10 mouse cellular contexts compared by ENCODE assay signal in genomic region chr11:74447991-74448403, GRCm38 (mm10).
A peak's percentile ranks its signal among the peaks of the same experiment; 100 is the strongest.
DNase-seq lines count a peak whose midpoint lies in the region; ATAC-seq lines count a peak whose summit lies in the region.
"Had no signal": no experiment of that assay in that cellular context is flagged by ENCODE, and none has a peak within 500 bp of the region (broad histone marks: within the 10 kb centered on the region; RNA-seq: fewer than 3 reads in every experiment).

No protein-coding gene starts in this region.

- no peak for ATAC-seq in megakaryocyte-erythroid progenitor cell, adult 5-6 weeks (replicated peaks; ENCODE audit: low FRiP score, low TSS enrichment, poor library complexity, severe bottlenecking)
- no peak for ATAC-seq in monocyte, adult 5-6 weeks (replicated peaks; ENCODE audit: insufficient number of reproducible peaks, low FRiP score, low TSS enrichment, poor library complexity, severe bottlenecking)
- ATAC-seq: activated CD4-positive, CD25-positive, alpha-beta regulatory T cell, adult 4 months had no signal

- DNase-seq in frontal cortex, adult 2 months (ENCODE audit: extremely low spot score in 1 of 2, low spot score in 1 of 2): peak; percentile 35 to 64
- DNase-seq in frontal cortex, postnatal 25 days (ENCODE audit: low spot score in 2 of 2): no peak
- peak; percentile 31 for DNase-seq in layer of hippocampus, adult 11-12 months (ENCODE audit: low spot score)
- DNase-seq in layer of hippocampus, postnatal 10 days (ENCODE audit: low spot score in 2 of 2): no peak
- DNase-seq in NIH3T3 (ENCODE audit: low read depth): peak; percentile 52
- peak; percentile 57 for DNase-seq in gastrocnemius, postnatal 25 days
- DNase-seq: thymus, postnatal 14 days had no signal

Comparison
In these comparisons a context has a peak if more than half of its experiments do, and no peak if none do; other contexts are left out.
1. DNase-seq: peak in frontal cortex, adult 2 months (2 of 2), layer of hippocampus, adult 11-12 months (single experiment), NIH3T3 (single experiment) and gastrocnemius, postnatal 25 days (single experiment); none in frontal cortex, postnatal 25 days (0 of 2) and layer of hippocampus, postnatal 10 days (0 of 2).